Mouse (Mus musculus) G1E-ER4 (cell line): Measurements from ENCODE around the gene Kcnq5. TPM values are rescaled to one million over a fixed set of nuclear protein-coding genes. Genes with fewer than 3 reads are reported as not detected.

Source experiments
- GATA1 ChIP-seq: IDR thresholded peaks from one replicate; pipeline ENCODE4 v1.8.0; 2012; ENCODE audit warnings: low read length, inconsistent platforms
- polyA plus RNA-seq: library from polyadenylated mRNA; stranded (reverse); fragments of >175 nt; gene quantifications from 2 replicates; pipeline ENCODE4 v1.2.3, GENCODE M21; 2012

The Kcnq5 gene
- not detected in 2 replicates for polyA plus RNA-seq

- TF ChIP-seq GATA1: no peak
Observed at GRCm38 (mm10) chr1:21961251-21962082, at the start of gene Kcnq5. TSS of gene Kcnq5 (minus strand) at chr1:21961942.

GRCm38 (mm10) chr1:21979755-21980154 is 18.0 kb upstream of the Kcnq5 start:
- no peak for TF ChIP-seq GATA1

- no peak for TF ChIP-seq GATA1
Observed at GRCm38 (mm10) chr1:21979292-21979691, 17.6 kb upstream of the Kcnq5 start.

GRCm38 (mm10) chr1:21974040-21974439 is 12.3 kb upstream of the Kcnq5 start:
- no peak for TF ChIP-seq GATA1

GRCm38 (mm10) chr1:21967139-21967538 is 5.4 kb upstream of the Kcnq5 start:
- TF ChIP-seq GATA1: no peak

GRCm38 (mm10) chr1:21962896-21963864 is 1.4 kb upstream of the Kcnq5 start:
- no peak for TF ChIP-seq GATA1

- no peak for TF ChIP-seq GATA1
Observed at GRCm38 (mm10) chr1:21962083-21962471, 335 bp upstream of the Kcnq5 start.

- no peak for TF ChIP-seq GATA1
Observed at GRCm38 (mm10) chr1:21960421-21961250, 1.1 kb downstream of the Kcnq5 start.

- no peak for TF ChIP-seq GATA1
Observed at GRCm38 (mm10) chr1:21959648-21960285, 2.0 kb downstream of the Kcnq5 start.

- TF ChIP-seq GATA1: no peak
Observed at GRCm38 (mm10) chr1:21958013-21958412, 3.7 kb downstream of the Kcnq5 start.

GRCm38 (mm10) chr1:21940831-21941230 is 20.9 kb downstream of the Kcnq5 start:
- no peak for TF ChIP-seq GATA1

GRCm38 (mm10) chr1:21927182-21927581 is 34.6 kb downstream of the Kcnq5 start:
- no peak for TF ChIP-seq GATA1

- no peak for TF ChIP-seq GATA1
Observed at GRCm38 (mm10) chr1:21923293-21923642, 38.5 kb downstream of the Kcnq5 start.

GRCm38 (mm10) chr1:21922578-21923292 is 39.0 kb downstream of the Kcnq5 start:
- no peak for TF ChIP-seq GATA1
